Mouse (Mus musculus): ENCODE measurements around the gene Cenpf. TPM values are rescaled to one million over a fixed set of nuclear protein-coding genes. Genes with fewer than 3 reads are reported as not detected.

Cenpf gene
- polyA plus RNA-seq, 1 experiment: 1.2 TPM

DNA sequence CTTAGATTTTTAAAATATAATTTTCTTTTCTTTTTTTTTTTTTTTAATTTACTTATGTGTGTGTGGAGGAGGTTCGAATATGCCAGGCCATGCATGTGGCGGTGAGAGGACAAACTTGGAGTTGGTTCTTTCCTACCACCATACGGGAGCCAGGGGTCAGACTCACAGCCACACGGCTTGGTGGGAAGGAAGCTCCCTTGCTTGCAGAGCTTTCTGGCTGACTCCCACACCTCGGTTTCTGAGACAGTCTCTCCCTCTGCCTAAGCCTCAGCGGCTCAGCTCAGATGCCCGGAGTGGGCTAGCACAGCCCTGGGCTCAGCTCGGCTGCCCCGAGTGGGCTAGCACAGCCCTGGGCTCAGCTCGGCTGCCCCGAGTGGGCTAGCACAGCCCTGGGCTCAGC lies 29.7 kb upstream of the Cenpf start:
- TF ChIP-seq GATA1 (IDR thresholded peaks at IDR 0.05; ENCODE audit: borderline replicate concordance, low read length) (no peak), FLI1 (IDR thresholded peaks at IDR 0.05; ENCODE audit: low read length) (no peak)
- H3K4me3 ChIP-seq (replicated peaks): no peak overlapping the region
- peaks cover 38% of the 10 kb centered on the region for H3K27me3 ChIP-seq (replicated peaks)
- no peaks in the 10 kb centered on the region for H3K36me3 ChIP-seq (replicated peaks; ENCODE audit: low read length)
- peaks cover 4% of the 10 kb centered on the region; the same call in 1 of the 2 replicates for H3K4me1 ChIP-seq
- H3K9me3 ChIP-seq: peaks cover 11% of the 10 kb centered on the region

DNA sequence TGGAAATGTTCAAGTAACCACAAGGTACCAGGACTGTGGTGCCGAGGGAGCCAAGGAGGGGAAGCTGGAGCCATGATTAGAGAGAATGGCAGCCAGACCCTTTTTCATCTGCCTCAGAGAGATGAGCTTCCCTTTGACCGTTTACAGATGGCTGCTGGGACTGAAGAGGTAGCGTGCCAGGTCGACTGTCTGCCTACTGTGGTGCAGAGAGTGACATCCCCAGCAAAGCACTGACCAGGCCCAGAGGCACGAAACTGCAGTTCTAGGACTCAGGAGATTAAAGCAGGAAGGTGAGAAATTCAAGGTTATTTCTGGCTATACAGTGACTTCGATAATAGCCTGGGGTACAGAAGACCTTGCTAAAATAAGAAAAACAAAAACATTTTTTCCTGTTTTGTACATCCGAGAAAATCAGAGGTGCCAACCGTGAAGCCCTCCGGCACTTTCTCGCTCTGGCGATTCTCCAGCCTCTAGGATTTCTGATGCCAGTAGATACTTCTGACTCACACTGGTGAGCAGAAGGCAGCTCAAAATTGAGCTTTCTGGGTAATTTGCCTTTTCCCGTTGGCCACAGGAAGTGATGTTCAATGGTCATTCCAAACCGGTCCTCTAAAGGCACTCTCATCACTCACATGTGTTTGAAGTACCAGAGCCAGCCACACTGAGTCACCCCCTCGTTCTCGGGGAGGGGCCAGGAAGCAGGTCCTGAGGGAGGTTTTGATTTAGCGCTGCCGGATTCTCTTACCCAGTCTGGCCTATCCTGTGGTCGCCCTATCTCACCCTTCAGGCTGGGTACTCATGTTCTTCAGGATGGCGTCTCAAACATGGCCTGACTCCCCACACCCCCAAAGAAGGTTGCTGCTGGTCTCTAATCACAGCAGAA lies 28.3 kb upstream of the Cenpf start:
- Histone ChIP-seq H3K4me3 (replicated peaks) (no peak overlapping the region), H3K36me3 (replicated peaks; ENCODE audit: low read length) (no peaks in the 10 kb centered on the region), H3K27me3 (replicated peaks) (peaks cover 38% of the 10 kb centered on the region), H3K4me1 (peaks cover 4% of the 10 kb centered on the region; the same call in 1 of the 2 replicates), H3K9me3 (peaks cover 11% of the 10 kb centered on the region)
- TF ChIP-seq FLI1 (IDR thresholded peaks at IDR 0.05; ENCODE audit: low read length) (no peak), GATA1 (IDR thresholded peaks at IDR 0.05; ENCODE audit: borderline replicate concordance, low read length) (no peak)

DNA sequence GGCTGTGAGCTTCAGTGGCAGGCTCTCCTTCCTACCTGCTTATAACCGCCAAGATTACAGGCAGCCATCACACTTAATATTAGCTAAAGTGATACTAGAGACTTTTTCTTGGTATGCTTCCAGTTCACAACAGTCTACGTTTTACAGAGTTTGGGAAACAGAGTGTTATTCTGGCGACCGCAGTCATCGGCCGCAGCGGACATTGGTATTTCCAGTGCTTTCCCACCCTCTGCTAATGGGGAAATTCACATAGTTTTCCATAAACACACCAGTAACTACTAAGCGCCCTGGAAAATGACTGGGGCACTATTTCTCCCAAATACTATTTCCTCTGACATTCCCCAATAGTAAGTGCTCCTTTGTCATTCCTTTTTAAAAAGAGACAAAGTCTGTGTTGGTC lies 21.1 kb upstream of the Cenpf start:
- Histone ChIP-seq H3K27me3 (replicated peaks) (peaks cover 30% of the 10 kb centered on the region), H3K4me1 (peaks cover 12% of the 10 kb centered on the region; the same call in 1 of the 2 replicates), H3K9me3 (no peaks in the 10 kb centered on the region), H3K4me3 (replicated peaks) (no peak overlapping the region), H3K36me3 (replicated peaks; ENCODE audit: low read length) (no peaks in the 10 kb centered on the region)
- TF ChIP-seq FLI1 (IDR thresholded peaks at IDR 0.05; ENCODE audit: low read length) (no peak), GATA1 (IDR thresholded peaks at IDR 0.05; ENCODE audit: borderline replicate concordance, low read length) (no peak)

DNA sequence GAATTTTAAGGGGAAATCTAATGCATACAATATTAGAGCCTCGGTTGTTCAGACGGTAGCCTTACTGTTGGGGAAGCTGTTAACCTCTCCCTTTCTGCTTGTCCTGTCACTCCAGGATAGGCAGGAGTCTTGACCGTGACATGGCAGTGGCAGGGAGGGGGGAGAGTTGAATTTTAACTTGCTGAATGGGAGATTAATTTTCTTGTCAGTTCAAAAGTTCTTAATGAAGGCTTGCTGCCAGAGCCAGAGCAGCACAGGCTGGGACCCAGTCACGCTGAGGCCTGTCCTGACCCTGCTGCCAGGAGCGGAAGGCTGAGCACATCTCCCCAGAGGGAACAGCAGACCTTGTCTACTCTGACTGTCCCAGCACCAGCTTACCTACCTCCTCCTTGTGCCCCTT lies 19.5 kb upstream of the Cenpf start:
- no peak for TF ChIP-seq GATA1 (IDR thresholded peaks at IDR 0.05; ENCODE audit: borderline replicate concordance, low read length)
- TF ChIP-seq FLI1 (IDR thresholded peaks at IDR 0.05; ENCODE audit: low read length): no peak
- no peaks in the 10 kb centered on the region for H3K36me3 ChIP-seq (replicated peaks; ENCODE audit: low read length)
- no peaks in the 10 kb centered on the region for H3K9me3 ChIP-seq
- no peak overlapping the region for H3K4me3 ChIP-seq (replicated peaks)
- peaks cover 32% of the 10 kb centered on the region for H3K27me3 ChIP-seq (replicated peaks)
- H3K4me1 ChIP-seq: peaks cover 12% of the 10 kb centered on the region; the same call in 1 of the 2 replicates

DNA sequence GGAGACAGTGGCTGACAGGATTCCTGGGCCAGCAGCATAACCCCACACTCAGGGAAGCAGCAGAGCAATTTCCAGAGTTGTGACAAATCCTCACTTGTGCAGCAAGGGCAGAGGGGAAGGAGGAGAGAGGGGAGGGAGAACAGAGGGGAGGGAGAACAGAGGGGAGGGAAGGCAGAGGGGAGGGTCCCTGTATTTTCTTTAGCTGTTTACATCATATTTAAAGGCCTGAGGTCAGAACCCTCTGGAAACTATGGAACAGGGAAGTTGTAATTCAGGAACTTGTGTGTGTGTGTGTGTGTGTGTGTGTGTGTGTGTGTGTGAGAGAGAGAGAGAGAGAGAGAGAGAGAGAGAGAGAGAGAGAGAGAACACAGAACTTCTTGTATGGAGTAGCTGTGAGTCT lies 19.1 kb upstream of the Cenpf start:
- Histone ChIP-seq H3K4me3 (replicated peaks) (no peak overlapping the region), H3K9me3 (no peaks in the 10 kb centered on the region), H3K36me3 (replicated peaks; ENCODE audit: low read length) (no peaks in the 10 kb centered on the region), H3K4me1 (peaks cover 16% of the 10 kb centered on the region), H3K27me3 (replicated peaks) (peaks cover 35% of the 10 kb centered on the region)
- no peak for TF ChIP-seq GATA1 (IDR thresholded peaks at IDR 0.05; ENCODE audit: borderline replicate concordance, low read length)
- TF ChIP-seq FLI1 (IDR thresholded peaks at IDR 0.05; ENCODE audit: low read length): no peak

DNA sequence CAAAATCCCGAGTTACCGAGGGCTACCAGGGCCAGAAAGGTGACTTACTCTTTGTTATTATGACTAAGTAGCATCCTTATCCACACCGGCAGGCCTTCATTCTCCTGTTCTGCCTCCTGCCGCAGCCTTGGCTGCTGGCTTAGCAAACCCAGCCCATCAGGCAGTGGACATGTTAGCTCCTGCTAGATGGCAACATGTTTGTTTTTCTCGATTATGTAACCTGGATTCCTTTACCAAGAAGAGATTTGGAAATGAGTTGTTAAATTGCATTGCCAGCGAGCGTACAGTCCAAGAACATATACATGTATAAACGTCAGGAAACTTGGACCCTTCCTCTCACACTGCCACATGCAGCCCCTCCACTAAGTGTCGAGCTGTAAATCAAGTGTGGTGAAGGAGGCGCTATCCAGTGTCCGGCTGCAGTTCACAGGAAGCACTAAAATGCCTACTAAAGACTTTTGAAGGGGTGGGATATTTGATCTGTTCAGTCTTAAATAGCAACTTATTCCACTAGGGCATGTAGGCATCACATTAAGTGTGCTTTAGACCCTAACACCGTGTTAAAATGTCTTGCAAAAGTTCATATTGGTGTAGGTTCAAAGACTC lies 18.3 kb upstream of the Cenpf start:
- H3K9me3 ChIP-seq: no peaks in the 10 kb centered on the region
- no peak for TF ChIP-seq FLI1 (IDR thresholded peaks at IDR 0.05; ENCODE audit: low read length)
- no peak for TF ChIP-seq GATA1 (IDR thresholded peaks at IDR 0.05; ENCODE audit: borderline replicate concordance, low read length)
- no peaks in the 10 kb centered on the region for H3K36me3 ChIP-seq (replicated peaks; ENCODE audit: low read length)
- peaks cover 37% of the 10 kb centered on the region for H3K27me3 ChIP-seq (replicated peaks)
- no peak overlapping the region for H3K4me3 ChIP-seq (replicated peaks)
- peaks cover 20% of the 10 kb centered on the region for H3K4me1 ChIP-seq

DNA sequence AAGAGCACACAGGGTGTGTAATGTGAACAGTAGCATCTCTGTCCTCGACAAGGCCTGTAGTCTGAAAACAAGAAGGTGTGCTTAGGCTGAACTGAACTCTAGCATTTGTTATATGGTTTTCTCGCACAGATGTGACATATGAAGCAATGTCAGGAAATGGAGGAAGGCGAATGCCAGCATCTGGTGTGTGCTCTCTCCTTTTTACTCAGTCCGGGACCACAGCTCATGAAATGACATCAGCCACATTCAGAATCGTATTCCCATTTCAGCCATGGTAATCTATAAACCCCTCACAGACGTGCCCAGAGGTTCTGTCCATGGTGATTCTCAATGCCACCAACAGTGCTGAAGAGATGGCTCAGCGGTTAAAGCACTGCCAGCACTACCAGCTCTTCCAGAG lies 15.7 kb upstream of the Cenpf start:
- H3K27me3 ChIP-seq (replicated peaks): peaks cover 31% of the 10 kb centered on the region
- H3K4me3 ChIP-seq (replicated peaks): no peak overlapping the region
- no peak for TF ChIP-seq FLI1 (IDR thresholded peaks at IDR 0.05; ENCODE audit: low read length)
- TF ChIP-seq GATA1 (IDR thresholded peaks at IDR 0.05; ENCODE audit: borderline replicate concordance, low read length): no peak
- H3K36me3 ChIP-seq (replicated peaks; ENCODE audit: low read length): no peaks in the 10 kb centered on the region
- peaks cover 23% of the 10 kb centered on the region for H3K4me1 ChIP-seq
- H3K9me3 ChIP-seq: no peaks in the 10 kb centered on the region

DNA sequence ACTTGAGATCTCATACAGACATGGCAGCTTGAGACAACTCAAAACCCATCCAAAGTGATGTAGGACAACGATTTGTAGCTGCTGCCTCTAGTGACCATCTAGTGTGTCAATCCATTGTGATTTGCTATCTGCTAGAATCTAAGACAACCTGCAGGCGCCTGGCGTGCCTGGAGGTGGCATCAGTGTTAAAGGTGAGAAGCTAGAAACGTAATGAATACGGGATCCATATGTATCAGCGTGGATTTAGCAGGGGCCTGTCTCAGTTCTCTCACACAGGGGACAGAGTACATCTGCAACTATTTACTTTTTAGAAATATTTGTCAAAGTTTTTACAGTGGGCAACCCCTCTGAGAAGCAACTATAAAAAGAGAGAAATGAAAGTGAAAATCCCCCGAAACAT lies 15.3 kb upstream of the Cenpf start:
- H3K9me3 ChIP-seq: no peaks in the 10 kb centered on the region

DNA sequence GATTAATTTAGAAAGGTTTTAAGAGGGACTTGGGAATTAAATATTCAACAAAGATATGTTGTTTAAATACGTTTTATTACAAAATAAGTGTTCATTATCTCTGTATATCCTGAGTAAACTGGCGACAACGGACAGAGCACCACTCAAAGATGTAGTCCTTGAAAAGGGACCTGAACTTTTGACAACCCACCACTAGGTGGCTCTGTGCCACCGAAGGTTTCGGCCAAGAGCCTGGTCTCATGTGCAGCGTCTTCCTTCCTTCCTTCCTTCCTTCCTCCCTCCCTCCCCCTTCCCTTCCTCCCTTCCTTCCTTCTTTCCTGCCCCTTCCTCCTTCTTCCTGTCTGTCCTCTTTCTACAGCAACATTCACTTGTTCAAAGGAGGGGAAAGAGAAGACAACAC lies 13.1 kb upstream of the Cenpf start:
- H3K9me3 ChIP-seq: no peaks in the 10 kb centered on the region
- H3K36me3 ChIP-seq (replicated peaks; ENCODE audit: low read length): no peaks in the 10 kb centered on the region
- TF ChIP-seq GATA1 (IDR thresholded peaks at IDR 0.05; ENCODE audit: borderline replicate concordance, low read length): no peak
- no peak for TF ChIP-seq FLI1 (IDR thresholded peaks at IDR 0.05; ENCODE audit: low read length)
- H3K4me1 ChIP-seq: peaks cover 30% of the 10 kb centered on the region
- H3K27me3 ChIP-seq (replicated peaks): peaks cover 26% of the 10 kb centered on the region
- H3K4me3 ChIP-seq (replicated peaks): no peak overlapping the region

More for the DNA sequence above, 15.3 kb upstream of the Cenpf start:
- H3K27me3 ChIP-seq (replicated peaks): peaks cover 33% of the 10 kb centered on the region
- no peak for TF ChIP-seq FLI1 (IDR thresholded peaks at IDR 0.05; ENCODE audit: low read length)
- TF ChIP-seq GATA1 (IDR thresholded peaks at IDR 0.05; ENCODE audit: borderline replicate concordance, low read length): no peak
- H3K4me3 ChIP-seq (replicated peaks): no peak overlapping the region
- no peaks in the 10 kb centered on the region for H3K36me3 ChIP-seq (replicated peaks; ENCODE audit: low read length)
- peaks cover 26% of the 10 kb centered on the region for H3K4me1 ChIP-seq

DNA sequence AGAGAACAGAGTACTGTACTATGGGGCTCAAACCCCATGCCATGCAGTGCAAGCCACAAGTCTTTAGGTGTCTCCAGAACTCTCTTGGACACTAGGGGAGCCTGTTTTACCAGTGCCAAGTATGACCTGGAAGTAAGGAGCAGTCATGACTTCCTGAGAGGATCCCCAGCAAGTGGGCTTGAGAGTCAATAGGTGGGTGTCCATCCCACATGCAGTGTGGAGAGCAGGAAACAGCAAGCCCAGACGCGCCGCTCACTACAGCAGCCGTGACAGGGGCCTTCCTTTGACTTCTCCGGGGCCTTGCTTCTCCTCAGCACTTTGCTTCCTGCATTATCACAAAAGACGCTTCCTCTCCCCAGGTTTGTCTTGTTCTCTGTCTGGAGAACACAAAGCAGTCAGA lies 12.3 kb upstream of the Cenpf start:
- Histone ChIP-seq H3K9me3 (no peaks in the 10 kb centered on the region), H3K36me3 (replicated peaks; ENCODE audit: low read length) (no peaks in the 10 kb centered on the region), H3K27me3 (replicated peaks) (peaks cover 22% of the 10 kb centered on the region), H3K4me3 (replicated peaks) (no peak overlapping the region), H3K4me1 (peaks cover 38% of the 10 kb centered on the region)
- TF ChIP-seq FLI1 (IDR thresholded peaks at IDR 0.05; ENCODE audit: low read length) (no peak), GATA1 (IDR thresholded peaks at IDR 0.05; ENCODE audit: borderline replicate concordance, low read length) (no peak)
